Mouse (Mus musculus) liver, adult 2 months (tissue): ENCODE measurements around the gene Araf. TPM values are rescaled to one million over a fixed set of nuclear protein-coding genes. Genes with fewer than 3 reads are reported as not detected.
A peak's percentile ranks its signal among the peaks of the same experiment; 100 is the strongest.

Experiments used
- DNase-seq: peaks from one replicate; pipeline ENCODE4 v3.0.0-alpha.2; 2011; ENCODE audit warnings: low read depth, low spot score; ENCODE audit errors: extremely low read depth
- H3K27ac ChIP-seq: fragments of 200-500 bp; replicated peaks from 2 replicates; pipeline ENCODE4 v1.5.1; 2012; ENCODE audit warnings: low read depth, mild to moderate bottlenecking, control low read depth, inconsistent platforms, low read length; ENCODE audit not compliant: insufficient read depth
- H3K27me3 ChIP-seq: fragments of 200-500 bp; 2 replicates; pipeline ENCODE4 v1.6.1; 2012; ENCODE audit warnings: mild to moderate bottlenecking, moderate library complexity, low read length, inconsistent platforms; ENCODE audit not compliant: control insufficient read depth, insufficient read depth
- H3K36me3 ChIP-seq: fragments of 200-500 bp; 2 replicates; pipeline ENCODE4 v1.6.1; 2012; ENCODE audit warnings: low read length, inconsistent platforms; ENCODE audit not compliant: control insufficient read depth, insufficient read depth
- H3K4me1 ChIP-seq: fragments of 200-500 bp; 2 replicates; pipeline ENCODE4 v1.6.1; 2011; ENCODE audit warnings: low read length; ENCODE audit not compliant: control insufficient read depth, insufficient read depth
- H3K4me3 ChIP-seq: fragments of 200-500 bp; 2 replicates; pipeline ENCODE4 v1.5.1; 2011; ENCODE audit warnings: low read depth, mild to moderate bottlenecking, control low read depth, low read length, moderate library complexity; ENCODE audit not compliant: insufficient read depth
- H3K79me2 ChIP-seq: fragments of 200-500 bp; 2 replicates; pipeline ENCODE4 v1.6.1; 2012; ENCODE audit warnings: inconsistent platforms, mild to moderate bottlenecking, low read length, moderate library complexity; ENCODE audit not compliant: control insufficient read depth, insufficient read depth
- H3K9ac ChIP-seq: fragments of 200-500 bp; 2 replicates; pipeline ENCODE4 v1.6.1; 2012; ENCODE audit warnings: low read depth, mild to moderate bottlenecking, control low read depth, inconsistent platforms, low read length
- CTCF ChIP-seq: fragments of 200-500 bp; IDR thresholded peaks from 2 replicates; pipeline ENCODE4 v1.5.1; 2011; ENCODE audit warnings: low read depth, low read length, control low read depth
- POLR2A ChIP-seq: fragments of 200-500 bp; IDR thresholded peaks from 2 replicates; pipeline ENCODE4 v1.6.1; 2011; ENCODE audit warnings: low read length, control low read depth; ENCODE audit not compliant: insufficient read depth; ENCODE audit errors: extremely low read depth
- whole genome bisulfite sequencing: fragments of 180-500 bp; shearing (Covaris S2); methylation state at CpG from one replicate; pipeline ENCODE4 v1.1.7; 2018; 5-methylcytosine and 5-hydroxymethylcytosine counted together
- polyA plus RNA-seq: library from polyadenylated mRNA; depleted of rRNA; stranded (reverse); fragments of >200 nt; gene quantifications from 2 replicates; pipeline ENCODE4 v1.2.3, GENCODE M21; 2012
- total RNA-seq: library from RNA; depleted of rRNA; stranded (reverse); fragments of >200 nt; gene quantifications from 2 replicates; pipeline ENCODE4 v1.2.3, GENCODE M21; 2014

The Araf gene
- total and polyA plus RNA-seq, 2 experiments, result 39.5 to 139 TPM

- TF ChIP-seq POLR2A (no peak), CTCF (peak; percentile 64)
- Histone ChIP-seq H3K79me2 (no peaks in the 10 kb centered on the region), H3K27me3 (no peaks in the 10 kb centered on the region), H3K4me3 (0 out of 2 replicates have a peak overlapping the region, but pooled peaks have one; percentile 35), H3K36me3 (no peaks in the 10 kb centered on the region), H3K9ac (no peak overlapping the region), H3K4me1 (peaks cover 2% of the 10 kb centered on the region), H3K27ac (no peak overlapping the region)
- 6% methylated on average over 6 of the region's 8 CpGs for WGBS
- DNase-seq, result peak; percentile 72
Observed at GRCm38 (mm10) chrX:20819708-20820426, 22.3 kb downstream of the Araf start.

- Histone ChIP-seq H3K27ac (no peak overlapping the region), H3K79me2 (no peaks in the 10 kb centered on the region), H3K4me1 (peaks cover 1% of the 10 kb centered on the region; the same call in 1 of the 2 replicates), H3K4me3 (no peak overlapping the region), H3K9ac (no peak overlapping the region), H3K27me3 (no peaks in the 10 kb centered on the region), H3K36me3 (no peaks in the 10 kb centered on the region)
- peak; percentile 63 for DNase-seq
- WGBS, result 3% methylated on average over 5 of the region's 5 CpGs
- no peak for TF ChIP-seq POLR2A
- peak; percentile 26; the same call in 1 of the 2 replicates for TF ChIP-seq CTCF
Observed at GRCm38 (mm10) chrX:20828934-20829333, 31.3 kb downstream of the Araf start.

- Histone ChIP-seq H3K4me3 (no peak overlapping the region), H3K27me3 (no peaks in the 10 kb centered on the region), H3K27ac (no peak overlapping the region), H3K79me2 (peaks cover 6% of the 10 kb centered on the region; the same call in 1 of the 2 replicates), H3K4me1 (no peaks in the 10 kb centered on the region; the same call in 1 of the 2 replicates), H3K36me3 (peaks cover 8% of the 10 kb centered on the region; the same call in 1 of the 2 replicates), H3K9ac (no peak overlapping the region)
- 96% methylated on average over 3 of the region's 3 CpGs for WGBS
- no peak for DNase-seq
- no peak for TF ChIP-seq POLR2A
- TF ChIP-seq CTCF, result no peak
Observed at GRCm38 (mm10) chrX:20847232-20847631, 49.6 kb downstream of the Araf start.

- no peaks in the 10 kb centered on the region; the same call in 1 of the 2 replicates for H3K4me1 ChIP-seq
- no peak overlapping the region for H3K27ac ChIP-seq
- no peak overlapping the region for H3K9ac ChIP-seq
- TF ChIP-seq CTCF, result no peak
- TF ChIP-seq POLR2A, result no peak
- peaks cover 10% of the 10 kb centered on the region; the same call in 1 of the 2 replicates for H3K36me3 ChIP-seq
- H3K27me3 ChIP-seq, result no peaks in the 10 kb centered on the region
- WGBS, result 13% methylated on average over 2 of the region's 2 CpGs
- DNase-seq, result no peak
- peaks cover 6% of the 10 kb centered on the region; the same call in 1 of the 2 replicates for H3K79me2 ChIP-seq
- no peak overlapping the region for H3K4me3 ChIP-seq
Observed at GRCm38 (mm10) chrX:20847816-20848215, 50.2 kb downstream of the Araf start.

- H3K36me3 ChIP-seq, result peaks cover 13% of the 10 kb centered on the region; the same call in 1 of the 2 replicates
- H3K27ac ChIP-seq, result peak overlapping the region; percentile 38
Observed at GRCm38 (mm10) chrX:20848256-20848984, 50.8 kb downstream of the Araf start.

More at GRCm38 (mm10) chrX:20848256-20848984, 50.8 kb downstream of the Araf start:
- TF ChIP-seq POLR2A, result peak; percentile 69
- TF ChIP-seq CTCF, result no peak
- peak; percentile 91 for DNase-seq
- H3K4me1 ChIP-seq, result no peaks in the 10 kb centered on the region; the same call in 1 of the 2 replicates
- peak overlapping the region; percentile 80 for H3K9ac ChIP-seq
- peaks cover 6% of the 10 kb centered on the region; the same call in 1 of the 2 replicates for H3K79me2 ChIP-seq
- no peaks in the 10 kb centered on the region for H3K27me3 ChIP-seq
- WGBS, result under 1% methylated on average over 40 of the region's 42 CpGs
- H3K4me3 ChIP-seq, result peak overlapping the region; percentile 91
